Mouse (Mus musculus): ENCODE results near the gene Thrb. TPM values are rescaled to one million over a fixed set of nuclear protein-coding genes. Genes with fewer than 3 reads are reported as not detected.

The Thrb gene
- 0.28 TPM for total RNA-seq (2023)

DNA sequence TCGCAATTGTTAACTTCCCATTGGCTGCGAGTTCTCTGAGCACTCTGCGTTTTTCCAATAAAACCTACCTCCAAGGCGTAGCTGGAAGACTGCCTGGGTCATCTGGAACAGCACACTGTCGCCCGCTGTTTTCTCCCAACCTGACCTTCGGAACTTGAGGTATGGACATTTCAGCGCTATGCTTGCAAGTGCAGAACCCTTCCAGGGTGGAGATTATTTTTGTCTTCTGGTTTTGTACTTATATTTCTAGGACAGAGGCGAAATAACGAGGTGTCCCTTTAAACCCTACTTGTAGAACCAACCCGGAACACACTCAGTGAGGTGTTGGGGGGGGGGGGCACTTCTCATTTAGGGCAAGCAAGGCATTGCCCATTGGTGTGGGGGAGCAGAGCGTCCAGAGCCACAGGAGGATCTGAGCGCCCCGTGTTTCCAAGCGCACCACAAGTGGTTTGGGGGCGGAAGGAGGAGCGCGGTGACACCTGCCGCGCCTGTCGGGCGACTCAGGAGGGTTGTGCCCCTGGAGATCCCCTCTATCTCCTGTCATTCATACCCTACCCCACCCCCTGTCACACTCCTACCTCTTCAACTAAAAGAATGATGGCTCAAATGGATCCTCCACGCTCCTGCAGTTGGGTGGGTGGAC lies at the start of gene Thrb:
Gene Thrb, plus strand, starts transcription at position 576 of the 643 bp plus-strand sequence.

